Mouse (Mus musculus): ENCODE results near the gene Tmem44. TPM values are rescaled to one million over a fixed set of nuclear protein-coding genes. Genes with fewer than 3 reads are reported as not detected.

The Tmem44 gene
- total and polyA plus RNA-seq, 2 experiments = 1.3 to 2.0 TPM

DNA sequence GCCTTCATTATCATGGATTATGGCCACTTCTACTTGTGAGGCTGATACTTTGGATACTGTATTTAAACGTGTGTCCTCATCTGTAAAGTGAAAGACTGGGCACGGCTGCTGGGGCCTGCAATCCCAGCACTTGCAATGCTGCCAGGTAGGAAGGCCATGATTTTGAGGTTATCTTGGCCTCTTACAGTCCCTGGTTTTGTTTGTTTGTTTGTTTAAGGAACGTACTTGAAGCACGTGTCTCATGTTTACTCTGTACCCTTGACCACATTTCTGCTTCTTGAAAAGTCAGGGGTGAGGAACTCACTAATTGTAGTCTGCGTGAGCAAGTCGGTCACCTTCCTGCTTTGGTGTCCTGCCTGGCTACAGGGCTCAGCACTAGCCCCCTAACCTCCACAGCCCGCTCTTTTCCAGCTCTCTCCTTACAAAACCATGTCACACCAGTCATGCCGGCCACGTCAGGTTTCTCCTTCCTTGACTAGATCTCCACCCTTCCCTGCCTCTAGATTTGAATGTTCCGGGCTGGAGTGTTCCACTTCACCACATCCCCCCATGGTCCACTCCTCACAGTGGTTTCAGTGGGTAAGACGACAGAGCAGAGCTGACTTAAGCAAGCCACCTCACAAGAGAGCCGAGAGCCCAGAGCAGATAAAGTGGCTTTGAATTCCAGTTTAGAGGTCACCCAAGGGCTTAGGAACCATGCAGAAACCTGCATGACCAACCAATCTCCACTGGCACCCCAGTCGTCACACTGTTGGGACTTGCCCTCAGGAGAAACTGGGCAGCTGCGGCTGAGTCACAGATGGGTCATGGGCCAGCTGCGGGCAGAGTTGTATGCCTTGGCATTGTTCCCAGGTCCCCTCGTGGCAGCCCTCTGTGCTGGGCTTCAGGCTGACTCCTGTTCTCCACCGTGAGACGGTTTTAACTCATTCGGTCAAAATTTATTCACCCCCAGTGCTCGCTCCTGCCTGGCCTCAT lies 37.3 kb downstream of the Tmem44 start:
- H3K27me3 ChIP-seq (ENCODE audit: control insufficient read depth, insufficient read depth, low read length) = no peaks in the 10 kb centered on the region
- H3K4me3 ChIP-seq (ENCODE audit: insufficient read depth, low read depth, low read length) = no peak overlapping the region
- H3K36me3 ChIP-seq (ENCODE audit: control insufficient read depth, insufficient read depth, low read length) = no peaks in the 10 kb centered on the region
- peak; percentile 41 for DNase-seq (ENCODE audit: extremely low read depth, low read depth, low spot score)
- H3K79me2 ChIP-seq (ENCODE audit: control insufficient read depth, insufficient read depth, low read length) = no peaks in the 10 kb centered on the region
- no peak for TF ChIP-seq CTCF (IDR thresholded peaks at IDR 0.05; ENCODE audit: low read depth, low read length)
- no peak for TF ChIP-seq POLR2A (IDR thresholded peaks at IDR 0.05; ENCODE audit: extremely low read depth, insufficient read depth, low read length)
- H3K9ac ChIP-seq (ENCODE audit: low read depth, low read length) = no peak overlapping the region
- H3K27ac ChIP-seq (replicated peaks; ENCODE audit: insufficient read depth, low read depth, low read length) = no peak overlapping the region
- 65% methylated on average over 20 of the region's 20 CpGs for WGBS
- H3K4me1 ChIP-seq (ENCODE audit: control insufficient read depth, insufficient read depth, low read length) = peaks cover 17% of the 10 kb centered on the region

DNA sequence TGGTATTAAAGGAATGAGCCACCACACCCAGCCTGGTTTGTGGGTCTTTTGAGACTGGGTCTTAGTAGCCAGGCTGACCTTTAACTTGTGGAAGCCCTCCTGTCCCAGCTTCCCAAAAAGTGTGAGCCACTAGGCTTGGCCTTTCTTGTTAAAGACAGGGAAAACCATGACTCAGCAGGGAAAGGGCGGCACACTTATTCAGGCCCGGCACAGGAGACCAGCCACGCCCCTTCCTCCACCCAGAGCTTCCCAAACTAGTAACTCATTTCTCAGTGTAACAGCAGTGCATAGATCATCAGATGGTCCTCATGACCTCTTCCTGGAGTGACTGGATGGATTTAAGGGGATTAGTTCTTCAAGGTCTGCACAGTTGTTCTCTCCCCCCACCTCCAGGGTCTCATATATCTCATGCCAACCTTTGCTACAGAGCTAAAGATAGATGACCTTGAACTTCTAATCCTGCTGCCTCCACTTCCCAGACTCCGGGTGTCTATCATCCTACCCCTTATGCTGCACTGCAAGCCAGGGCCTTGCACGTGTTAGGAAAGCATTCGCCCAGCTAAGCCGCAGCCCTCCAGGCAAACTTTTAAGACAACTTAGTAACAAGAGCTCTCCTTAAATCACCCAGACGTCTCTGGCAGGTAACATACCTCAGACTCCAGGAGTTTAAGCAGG lies 38.1 kb downstream of the Tmem44 start:
- 56% methylated on average over 8 of the region's 8 CpGs for WGBS
- Histone ChIP-seq H3K27ac (replicated peaks; ENCODE audit: insufficient read depth, low read depth, low read length) (0 out of 2 replicates have a peak overlapping the region, but pooled peaks have one; percentile 35), H3K4me3 (ENCODE audit: insufficient read depth, low read depth, low read length) (no peak overlapping the region), H3K4me1 (ENCODE audit: control insufficient read depth, insufficient read depth, low read length) (peaks cover 14% of the 10 kb centered on the region), H3K27me3 (ENCODE audit: control insufficient read depth, insufficient read depth, low read length) (no peaks in the 10 kb centered on the region), H3K79me2 (ENCODE audit: control insufficient read depth, insufficient read depth, low read length) (no peaks in the 10 kb centered on the region), H3K9ac (ENCODE audit: low read depth, low read length) (no peak overlapping the region), H3K36me3 (ENCODE audit: control insufficient read depth, insufficient read depth, low read length) (no peaks in the 10 kb centered on the region)
- peak; percentile 76 for DNase-seq (ENCODE audit: extremely low read depth, low read depth, low spot score)
- TF ChIP-seq CTCF (IDR thresholded peaks at IDR 0.05; ENCODE audit: low read depth, low read length) (no peak), POLR2A (IDR thresholded peaks at IDR 0.05; ENCODE audit: extremely low read depth, insufficient read depth, low read length) (no peak)

DNA sequence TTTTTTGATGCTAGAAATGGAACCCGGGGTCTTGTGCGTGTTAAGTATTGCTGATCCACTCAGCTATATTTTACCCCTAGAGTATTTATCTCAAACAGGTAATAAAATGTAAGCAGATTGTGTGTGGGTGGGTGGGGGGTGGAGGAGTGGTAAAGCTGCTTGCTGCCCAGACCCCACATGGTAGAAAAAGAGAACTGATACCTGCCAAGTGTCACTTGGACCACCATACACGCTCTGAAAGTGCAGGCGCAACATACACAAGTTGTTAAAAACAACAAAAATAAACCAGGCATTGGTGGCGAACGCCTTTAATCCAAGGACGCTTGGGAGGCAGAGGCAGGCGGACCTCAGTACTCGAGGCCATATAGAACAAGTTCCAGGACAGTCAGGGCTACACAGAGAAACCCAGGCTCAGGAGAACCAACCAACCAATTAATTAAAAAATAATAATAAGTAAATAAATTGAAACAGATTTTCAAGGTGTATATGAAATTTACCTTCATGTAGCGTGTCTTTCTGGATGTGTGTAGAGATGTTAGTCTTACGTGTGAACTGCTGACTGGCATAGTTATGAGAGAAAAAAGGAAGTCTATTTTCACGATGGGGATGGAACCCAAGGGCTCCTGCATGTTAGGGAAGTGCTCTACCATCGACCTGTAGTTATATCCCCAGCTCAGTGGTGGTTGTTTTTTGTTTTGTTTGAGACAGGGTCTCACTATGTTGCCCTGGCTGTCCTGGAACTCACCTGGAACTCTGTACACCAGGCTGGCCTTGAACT lies 38.9 kb downstream of the Tmem44 start:
- Histone ChIP-seq H3K27me3 (ENCODE audit: control insufficient read depth, insufficient read depth, low read length) (no peaks in the 10 kb centered on the region), H3K4me1 (ENCODE audit: control insufficient read depth, insufficient read depth, low read length) (peaks cover 14% of the 10 kb centered on the region), H3K27ac (replicated peaks; ENCODE audit: insufficient read depth, low read depth, low read length) (0 out of 2 replicates have a peak overlapping the region, but pooled peaks have one; percentile 35), H3K36me3 (ENCODE audit: control insufficient read depth, insufficient read depth, low read length) (no peaks in the 10 kb centered on the region), H3K79me2 (ENCODE audit: control insufficient read depth, insufficient read depth, low read length) (no peaks in the 10 kb centered on the region), H3K9ac (ENCODE audit: low read depth, low read length) (no peak overlapping the region), H3K4me3 (ENCODE audit: insufficient read depth, low read depth, low read length) (peak overlapping the region; percentile 78)
- TF ChIP-seq POLR2A (IDR thresholded peaks at IDR 0.05; ENCODE audit: extremely low read depth, insufficient read depth, low read length) = no peak
- TF ChIP-seq CTCF (IDR thresholded peaks at IDR 0.05; ENCODE audit: low read depth, low read length) = no peak
- 86% methylated on average over 13 of the region's 13 CpGs for WGBS
- DNase-seq (ENCODE audit: extremely low read depth, low read depth, low spot score) = no peak

DNA sequence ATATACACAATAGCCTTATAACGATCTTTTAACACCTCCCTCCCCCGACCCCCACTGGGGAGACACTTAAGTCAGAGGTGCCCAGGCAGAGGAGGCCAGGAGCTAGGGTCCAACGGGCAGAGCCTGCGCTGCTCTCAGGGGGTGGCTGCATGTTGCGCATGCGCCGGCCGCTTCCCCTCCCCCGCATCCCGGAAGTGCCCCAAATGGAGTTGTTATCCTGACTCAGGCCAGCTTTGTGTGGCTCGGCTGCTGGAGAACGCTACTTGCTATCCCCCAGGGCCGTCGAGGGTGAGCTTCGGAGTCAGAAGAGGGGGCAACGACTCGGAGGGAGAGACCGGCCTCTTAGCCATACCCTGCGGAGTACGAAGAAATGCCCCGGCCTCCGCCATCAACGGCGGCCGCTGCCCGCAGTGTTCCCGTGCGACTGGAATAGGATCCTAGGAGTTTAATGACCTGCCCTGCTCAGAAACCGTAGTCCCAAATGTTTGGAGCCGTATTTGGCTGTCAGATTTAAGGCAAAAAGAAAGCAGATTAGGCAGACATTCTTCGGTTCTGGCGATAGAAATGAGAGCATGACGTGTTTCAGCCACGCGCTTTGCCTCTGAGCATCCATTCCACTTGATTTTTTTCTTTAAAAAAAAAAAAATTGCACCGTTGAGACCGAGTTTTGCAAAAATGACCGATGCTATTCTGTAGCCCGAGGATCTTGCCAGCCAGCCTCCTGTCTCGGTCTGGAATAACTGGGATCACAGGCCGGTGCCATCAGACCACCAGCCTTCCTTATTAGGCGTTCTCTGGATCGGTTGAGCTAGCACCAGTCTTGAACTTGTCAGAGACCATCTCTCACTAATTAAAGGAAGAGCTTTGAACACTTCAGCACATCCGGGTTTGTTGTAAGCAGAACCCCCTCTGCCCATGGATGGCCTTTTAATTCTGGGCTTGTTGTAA lies 39.9 kb downstream of the Tmem44 start:
- no peaks in the 10 kb centered on the region for H3K27me3 ChIP-seq (ENCODE audit: control insufficient read depth, insufficient read depth, low read length)
- peaks cover 14% of the 10 kb centered on the region for H3K4me1 ChIP-seq (ENCODE audit: control insufficient read depth, insufficient read depth, low read length)
- H3K27ac ChIP-seq (replicated peaks; ENCODE audit: insufficient read depth, low read depth, low read length) = peak overlapping the region; percentile 89
- H3K9ac ChIP-seq (ENCODE audit: low read depth, low read length) = peak overlapping the region; percentile 86
- peak overlapping the region; percentile 78 for H3K4me3 ChIP-seq (ENCODE audit: insufficient read depth, low read depth, low read length)
- DNase-seq (ENCODE audit: extremely low read depth, low read depth, low spot score) = peak; percentile 77
- H3K79me2 ChIP-seq (ENCODE audit: control insufficient read depth, insufficient read depth, low read length) = no peaks in the 10 kb centered on the region
- TF ChIP-seq CTCF (IDR thresholded peaks at IDR 0.05; ENCODE audit: low read depth, low read length) = no peak
- peak; percentile 50; the same call in 1 of the 2 replicates for TF ChIP-seq POLR2A (IDR thresholded peaks at IDR 0.05; ENCODE audit: extremely low read depth, insufficient read depth, low read length)
- WGBS = 5% methylated on average over 44 of the region's 44 CpGs
- no peaks in the 10 kb centered on the region for H3K36me3 ChIP-seq (ENCODE audit: control insufficient read depth, insufficient read depth, low read length)

DNA sequence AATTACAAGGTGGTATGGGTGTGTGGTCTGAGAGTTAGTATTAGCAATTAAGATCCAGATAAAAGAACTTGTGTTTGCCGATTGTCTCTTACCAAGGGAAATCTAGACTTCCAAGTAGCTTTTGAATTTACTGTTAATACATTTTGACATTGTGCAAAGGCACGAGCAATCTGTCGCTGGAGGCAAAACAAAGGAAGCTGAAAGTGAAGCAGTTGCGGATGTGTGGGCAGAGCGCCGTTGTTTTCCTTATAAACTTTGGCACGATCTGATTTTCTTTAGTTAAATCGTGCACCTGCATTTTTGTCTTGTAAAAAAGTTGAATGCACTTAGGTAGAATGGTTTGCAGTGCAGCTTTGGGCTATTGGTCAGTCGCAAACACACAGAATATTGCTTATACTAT lies 40.6 kb downstream of the Tmem44 start:
- Histone ChIP-seq H3K79me2 (ENCODE audit: control insufficient read depth, insufficient read depth, low read length) (no peaks in the 10 kb centered on the region), H3K9ac (ENCODE audit: low read depth, low read length) (peak overlapping the region; percentile 86), H3K27me3 (ENCODE audit: control insufficient read depth, insufficient read depth, low read length) (no peaks in the 10 kb centered on the region), H3K4me3 (ENCODE audit: insufficient read depth, low read depth, low read length) (peak overlapping the region; percentile 78), H3K4me1 (ENCODE audit: control insufficient read depth, insufficient read depth, low read length) (peaks cover 14% of the 10 kb centered on the region), H3K36me3 (ENCODE audit: control insufficient read depth, insufficient read depth, low read length) (no peaks in the 10 kb centered on the region), H3K27ac (replicated peaks; ENCODE audit: insufficient read depth, low read depth, low read length) (peak overlapping the region; percentile 89)
- 38% methylated on average over 9 of the region's 9 CpGs for WGBS
- no peak for TF ChIP-seq POLR2A (IDR thresholded peaks at IDR 0.05; ENCODE audit: extremely low read depth, insufficient read depth, low read length)
- no peak for TF ChIP-seq CTCF (IDR thresholded peaks at IDR 0.05; ENCODE audit: low read depth, low read length)
- no peak for DNase-seq (ENCODE audit: extremely low read depth, low read depth, low spot score)

Measured in liver, adult 2 months (tissue).